Mouse (Mus musculus): ENCODE measurements around the gene Efemp2. TPM values are rescaled to one million over a fixed set of nuclear protein-coding genes. Genes with fewer than 3 reads are reported as not detected.
A peak's percentile ranks its signal among the peaks of the same experiment; 100 is the strongest.

Gene Efemp2
- 10 to 100 TPM; 13.2 to 14.1 TPM for total RNA-seq (2021)
- long read RNA-seq, experiment 1, transcript Efemp2-204 (11 exons, 1,557 nt) = major isoform, 6 of 8 reads
- long read RNA-seq, experiment 1, partial matches to known transcripts = 1 of 8 reads
- long read RNA-seq, experiment 1, other reads (novel, unspliced or antisense) = 0 of 8 reads
- long read RNA-seq, experiment 2, transcript Efemp2-204 (11 exons, 1,557 nt) = major isoform, 6 of 241 reads
- long read RNA-seq, experiment 2, partial matches to known transcripts = 218 of 241 reads
- long read RNA-seq, experiment 2, other reads (novel, unspliced or antisense) = 16 of 241 reads

- Histone ChIP-seq H3K27ac (peak within 1 kb of the TSS; percentile 82), H3K4me3 (peak within 1 kb of the TSS; percentile 55)
- no peak for TF ChIP-seq CTCF (conservative IDR thresholded peaks at IDR 0.05)
- peak; percentile 55 to 60 for DNase-seq (ENCODE audit: low spot score in 2 of 2)
Measured at GRCm38 (mm10) chr19:5473720-5474119, at the start of gene Efemp2. Gene Efemp2 (plus strand): TSS chr19:5473954.

DNA sequence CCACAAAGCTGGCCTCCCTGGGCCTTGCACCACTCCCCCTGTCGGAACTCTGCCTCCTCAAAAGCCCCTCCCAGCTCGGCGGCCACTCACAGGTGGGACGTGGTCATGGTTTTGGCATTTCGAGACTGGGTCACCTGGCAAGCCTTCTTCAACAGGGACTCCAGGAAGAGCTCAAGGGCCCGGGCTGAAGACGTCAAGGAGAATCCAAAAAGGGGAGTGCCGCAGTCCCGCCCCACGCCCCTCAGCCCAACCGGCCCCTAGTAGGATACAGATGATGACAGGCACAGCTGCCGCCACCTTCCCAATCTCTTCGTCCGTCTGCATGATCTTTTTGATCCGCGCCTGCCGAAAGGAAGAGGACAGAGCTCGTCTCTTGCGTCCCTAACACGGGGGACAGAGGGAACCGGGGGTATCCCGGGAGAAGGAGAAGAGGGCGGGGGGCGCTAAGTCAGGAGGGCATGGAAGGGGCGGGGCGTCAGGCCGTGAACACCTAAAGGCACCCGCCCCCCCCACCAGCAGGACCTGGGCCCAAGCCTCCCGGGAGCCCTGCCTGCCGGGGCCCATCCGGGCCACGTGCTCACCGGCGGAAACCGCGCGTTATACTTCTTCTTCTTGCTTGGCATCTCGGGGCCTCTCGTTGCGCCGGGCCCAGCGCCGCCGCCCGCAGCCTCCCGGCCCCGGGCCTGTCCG, 49.5 kb upstream of the Efemp2 start:
- TF ChIP-seq CTCF (conservative IDR thresholded peaks at IDR 0.05) = no peak
- peak overlapping the region; percentile 71 for H3K4me3 ChIP-seq
- peak overlapping the region; percentile 95 for H3K27ac ChIP-seq
- peak in 1 of 2 experiments; percentile 54 for DNase-seq (ENCODE audit: low spot score in 2 of 2)

DNA sequence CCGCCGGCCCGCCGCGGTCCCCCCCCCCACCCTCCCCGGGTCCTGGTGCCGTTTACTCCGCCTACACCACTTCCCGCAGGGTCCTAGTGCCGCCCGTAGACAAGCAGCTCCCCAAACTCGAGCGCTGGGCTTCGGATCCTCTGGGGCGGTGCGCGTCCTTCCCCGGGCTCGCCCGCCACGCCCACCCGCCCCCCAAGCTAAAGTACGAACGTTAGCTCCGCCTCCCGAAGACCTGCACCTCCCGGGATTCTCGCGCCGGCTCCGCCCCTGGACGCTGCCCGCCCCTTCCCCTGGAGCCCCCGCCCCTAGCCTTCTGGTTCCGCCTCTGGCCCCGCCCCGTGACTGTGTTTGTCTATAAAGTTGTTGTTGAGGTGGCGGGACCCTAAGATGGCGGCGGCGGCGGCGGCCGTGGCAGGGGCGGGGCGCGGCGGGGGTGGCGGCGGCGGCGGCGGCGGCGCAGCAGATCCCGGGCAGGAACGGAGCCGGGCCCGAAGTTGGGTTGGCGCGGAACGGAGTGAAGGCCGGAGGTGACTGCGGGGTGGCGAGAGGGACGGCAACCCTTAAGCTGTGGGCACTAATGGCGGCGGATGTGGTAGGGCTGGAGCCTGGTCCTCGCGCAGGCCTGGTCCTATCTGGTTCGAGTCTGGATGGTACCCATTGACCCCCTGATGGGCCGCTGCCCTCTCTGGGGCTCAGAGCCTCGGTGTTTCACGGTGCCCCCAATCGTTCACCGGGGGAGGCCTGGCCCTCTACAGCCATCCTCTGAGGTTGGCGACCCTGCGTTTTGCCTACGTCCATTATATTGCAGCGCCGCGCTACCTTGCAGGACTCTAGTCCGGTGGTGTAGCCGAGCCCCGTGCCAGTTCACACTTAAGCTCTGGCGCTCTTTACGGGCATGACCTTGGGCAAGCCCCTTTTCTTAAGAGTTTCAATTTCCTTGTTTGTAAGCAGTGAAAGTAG, 48.7 kb upstream of the Efemp2 start, which contains the start of the genes Drap1 and AI837181:
Drap1 (minus strand) TSS at position 198 of the 960 bp plus-strand sequence.
AI837181 (plus strand) TSS at position 363 of the 960 bp plus-strand sequence.
- peak; percentile 93 to 94 for DNase-seq (ENCODE audit: low spot score in 2 of 2)
- peak within 1 kb of the TSS; percentile 98 for H3K4me3 ChIP-seq
- no peak for TF ChIP-seq CTCF (conservative IDR thresholded peaks at IDR 0.05)
- H3K27ac ChIP-seq = peak within 1 kb of the TSS; percentile 97

DNA sequence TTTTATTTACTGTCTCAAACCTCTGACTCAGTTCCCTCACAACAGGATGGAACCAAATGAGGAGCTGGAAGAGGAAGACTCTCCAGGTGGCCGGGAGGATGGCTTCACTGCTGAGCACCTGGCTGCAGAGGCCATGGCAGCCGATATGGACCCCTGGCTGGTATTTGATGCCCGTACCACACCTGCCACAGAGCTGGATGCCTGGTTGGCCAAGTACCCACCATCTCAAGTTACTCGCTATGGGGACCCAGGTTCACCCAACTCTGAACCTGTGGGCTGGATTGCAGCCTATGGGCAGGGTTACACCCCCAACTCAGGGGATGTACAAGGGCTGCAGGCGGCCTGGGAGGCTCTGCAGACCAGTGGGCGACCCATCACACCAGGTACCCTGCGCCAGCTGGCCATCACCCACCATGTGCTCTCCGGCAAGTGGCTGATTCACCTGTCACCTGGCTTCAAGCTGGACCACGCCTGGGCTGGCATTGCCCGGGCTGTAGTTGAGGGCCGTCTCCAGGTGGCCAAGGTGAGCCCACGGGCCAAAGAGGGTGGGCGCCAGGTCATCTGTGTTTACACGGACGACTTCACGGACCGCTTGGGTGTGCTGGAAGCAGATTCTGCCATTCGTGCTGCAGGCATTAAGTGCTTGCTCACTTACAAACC, 47.7 kb upstream of the Efemp2 start:
- TF ChIP-seq CTCF (conservative IDR thresholded peaks at IDR 0.05) = no peak
- peak overlapping the region; percentile 97 for H3K27ac ChIP-seq
- peak overlapping the region; percentile 98 for H3K4me3 ChIP-seq
- DNase-seq (ENCODE audit: low spot score in 2 of 2) = no peak

GRCm38 (mm10) chr19:5426640-5427290, 47.0 kb upstream of the Efemp2 start:
- DNase-seq (ENCODE audit: low spot score in 2 of 2) = no peak
- no peak for TF ChIP-seq CTCF (conservative IDR thresholded peaks at IDR 0.05)
- Histone ChIP-seq H3K27ac (no peak overlapping the region), H3K4me3 (no peak overlapping the region)

- no peak overlapping the region for H3K4me3 ChIP-seq
- peak; percentile 71 for TF ChIP-seq CTCF (conservative IDR thresholded peaks at IDR 0.05)
- H3K27ac ChIP-seq = no peak overlapping the region
- DNase-seq (ENCODE audit: low spot score in 2 of 2) = no peak
Measured at GRCm38 (mm10) chr19:5428083-5428482, 45.7 kb upstream of the Efemp2 start.

DNA sequence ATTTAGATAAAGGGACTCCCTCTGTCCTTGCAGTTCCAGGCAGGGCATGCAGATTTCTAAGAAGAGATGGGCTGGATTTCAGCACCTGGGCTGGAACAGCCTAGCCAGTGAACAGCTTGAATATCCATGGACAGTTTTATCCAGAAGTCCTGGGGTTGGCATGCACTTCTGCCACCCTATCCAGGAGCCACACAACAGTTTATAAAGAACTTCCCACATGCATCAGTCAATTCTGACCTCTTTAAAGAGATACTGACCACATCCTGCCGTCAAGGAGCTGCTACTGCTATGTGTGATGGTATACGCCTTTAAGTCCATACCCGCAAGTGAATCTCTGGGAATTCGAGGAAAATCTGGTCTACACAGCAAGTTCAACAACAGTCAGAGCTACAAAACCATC, 44.5 kb upstream of the Efemp2 start:
- no peak for TF ChIP-seq CTCF (conservative IDR thresholded peaks at IDR 0.05)
- H3K27ac ChIP-seq = no peak overlapping the region

DNA sequence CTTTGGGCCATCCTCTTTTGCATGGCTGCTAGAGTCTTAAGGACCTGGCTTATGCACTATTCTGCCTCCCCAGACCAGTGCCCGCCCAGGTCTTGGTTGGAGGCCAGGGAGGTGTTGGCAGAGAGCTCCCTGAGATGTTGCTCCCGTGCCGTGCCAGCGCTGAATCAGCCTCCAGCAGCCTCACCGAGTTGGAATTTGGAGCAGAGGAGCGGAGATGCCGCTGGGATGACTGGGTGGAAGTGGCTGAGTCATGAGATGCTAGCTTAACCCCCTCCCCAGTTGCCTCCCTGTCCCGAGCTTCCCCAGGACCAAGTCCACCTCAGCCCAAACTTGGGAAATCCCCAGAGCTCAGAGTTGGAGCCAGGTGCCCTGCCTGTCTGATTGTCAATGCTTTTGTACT, 43.9 kb upstream of the Efemp2 start:
- no peak for DNase-seq (ENCODE audit: low spot score in 2 of 2)
- no peak overlapping the region for H3K27ac ChIP-seq
- TF ChIP-seq CTCF (conservative IDR thresholded peaks at IDR 0.05) = no peak
- no peak overlapping the region for H3K4me3 ChIP-seq

More for the DNA sequence above, 44.5 kb upstream of the Efemp2 start:
- no peak for DNase-seq (ENCODE audit: low spot score in 2 of 2)
- H3K4me3 ChIP-seq = no peak overlapping the region

- no peak overlapping the region for H3K4me3 ChIP-seq
- no peak for DNase-seq (ENCODE audit: low spot score in 2 of 2)
- no peak overlapping the region for H3K27ac ChIP-seq
- TF ChIP-seq CTCF (conservative IDR thresholded peaks at IDR 0.05) = no peak
Measured at GRCm38 (mm10) chr19:5430408-5430807, 43.3 kb upstream of the Efemp2 start.

DNA sequence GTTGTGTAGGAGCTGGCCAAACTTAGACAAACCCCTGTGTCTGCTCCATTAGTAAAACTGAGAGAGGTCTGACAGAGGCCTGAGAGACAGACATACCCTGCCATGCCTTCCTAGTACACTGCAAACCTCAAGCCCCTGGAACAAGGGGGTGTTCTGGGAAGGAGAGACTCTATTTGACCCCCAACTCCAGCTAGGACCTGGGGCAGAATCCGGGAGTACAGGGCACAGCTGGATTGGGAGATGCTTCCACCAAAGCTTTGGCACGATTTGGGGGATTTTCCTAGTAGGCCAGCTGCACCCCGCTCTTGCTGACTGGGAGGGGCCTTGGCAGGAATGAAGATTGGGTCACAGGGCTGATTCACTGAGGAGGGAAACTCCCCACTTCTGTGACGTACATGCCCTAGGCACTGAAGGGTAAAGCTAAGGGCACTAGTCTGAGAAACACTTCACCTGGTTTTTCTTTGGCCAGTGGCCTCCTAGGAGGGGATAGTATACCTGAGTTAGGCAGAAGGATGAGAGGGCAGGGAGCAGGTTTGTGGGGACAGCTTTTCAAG, 41.8 kb upstream of the Efemp2 start:
- TF ChIP-seq CTCF (conservative IDR thresholded peaks at IDR 0.05) = no peak
- DNase-seq (ENCODE audit: low spot score in 2 of 2) = no peak
- Histone ChIP-seq H3K27ac (no peak overlapping the region), H3K4me3 (no peak overlapping the region)
